Mouse (Mus musculus) T-helper 1 cell (primary cell): ENCODE data around the gene Rin3.

Experiments used
- in situ Hi-C: fragments of 300-600 bp; cut with MboI, MseI; formaldehyde crosslinking; loops from one replicate; pipeline ENCODE4 v1.15.1; 2025; ENCODE audit warnings: high pct_unique_total_duplicates

Rin3 gene

GRCm38 (mm10) chr12:102368066-102368465 is 85.2 kb downstream of the Rin3 start:
- in situ Hi-C loops, result no loop called here

GRCm38 (mm10) chr12:102368556-102368955 is 85.7 kb downstream of the Rin3 start:
- in situ Hi-C loops, result no loop called here

- in situ Hi-C loops, result no loop called here
Observed at GRCm38 (mm10) chr12:102369488-102370235, 86.8 kb downstream of the Rin3 start.

GRCm38 (mm10) chr12:102370931-102371500 is 88.2 kb downstream of the Rin3 start:
- in situ Hi-C loops, result no loop called here

DNA sequence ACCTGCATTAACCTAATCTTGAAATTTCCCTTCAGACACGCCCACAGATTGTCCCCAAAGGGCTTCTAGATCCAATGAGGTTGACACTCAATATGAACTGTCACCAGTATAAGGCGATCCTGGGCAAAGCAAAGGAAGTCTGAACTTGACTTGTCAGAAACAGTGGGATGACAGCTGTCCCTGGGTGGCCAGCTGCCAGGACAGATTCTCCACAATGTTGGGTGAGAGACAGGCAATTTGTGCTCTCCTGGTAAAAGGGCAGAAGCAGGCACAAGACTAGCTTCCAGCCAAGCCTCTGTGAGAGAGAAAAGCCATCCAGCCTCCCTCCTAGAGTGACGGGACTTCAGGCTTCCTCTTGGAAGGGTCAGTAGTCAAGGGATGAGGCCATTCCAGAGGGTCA is 89.5 kb downstream of the Rin3 start:
- in situ Hi-C loops, result no loop called here

DNA sequence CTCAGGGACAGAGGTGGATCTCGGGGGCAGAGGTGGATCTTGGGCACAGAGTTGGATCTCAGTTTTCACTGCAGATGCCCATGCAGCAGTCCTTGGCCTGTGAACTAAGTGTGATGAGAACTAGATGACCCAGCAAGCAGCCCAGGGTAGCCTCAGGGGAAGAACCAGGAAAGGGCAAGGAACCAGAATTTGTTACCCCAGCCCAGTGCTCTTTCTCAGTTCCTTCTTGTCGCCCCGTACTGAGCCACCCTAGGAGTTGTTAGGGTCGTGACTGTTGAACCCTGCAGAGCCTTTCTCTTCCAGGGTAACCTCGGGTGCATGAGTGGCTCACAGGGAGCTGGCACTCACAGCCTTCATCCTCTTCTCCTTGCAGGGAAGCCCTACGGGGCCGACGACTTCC is 99.3 kb downstream of the Rin3 start:
- in situ Hi-C loops, result loop anchor here (5.0 kb wide), 1 partner anchor 390 kb away; no protein-coding TSS in a partner anchor

DNA sequence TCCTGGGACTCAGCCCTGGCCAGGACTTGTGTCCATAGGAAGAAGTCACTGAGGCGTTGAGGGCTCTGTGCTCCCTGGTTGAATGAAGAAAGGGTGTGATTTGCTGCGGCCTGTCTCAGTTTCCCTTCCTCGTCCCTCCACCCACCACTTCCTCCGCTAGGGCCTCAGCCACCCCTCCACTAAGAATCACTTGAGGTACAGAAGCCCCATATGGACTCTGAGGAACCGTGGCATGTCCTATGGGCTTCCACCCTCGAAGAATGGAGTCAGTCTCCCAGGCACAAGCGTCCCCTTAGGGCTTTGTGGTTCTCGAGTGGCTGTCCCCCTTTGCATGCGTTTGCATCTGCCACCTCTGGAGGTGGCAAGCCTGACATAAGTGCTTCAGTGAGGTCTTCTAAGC is 100.4 kb downstream of the Rin3 start:
- in situ Hi-C loops, result loop anchor here (5.0 kb wide), 1 partner anchor 391 kb away; no protein-coding TSS in a partner anchor

GRCm38 (mm10) chr12:102384819-102385218 is 102.0 kb downstream of the Rin3 start:
- in situ Hi-C loops, result loop anchor here (5.0 kb wide), 2 partner anchors 82 to 393 kb away; partner anchors contain the start of gene Golga5

- in situ Hi-C loops, result loop anchor here (5.0 kb wide), 1 partner anchor 80 kb away; the partner anchor contains the start of gene Golga5
Observed at GRCm38 (mm10) chr12:102387219-102387917, 104.5 kb downstream of the Rin3 start.

DNA sequence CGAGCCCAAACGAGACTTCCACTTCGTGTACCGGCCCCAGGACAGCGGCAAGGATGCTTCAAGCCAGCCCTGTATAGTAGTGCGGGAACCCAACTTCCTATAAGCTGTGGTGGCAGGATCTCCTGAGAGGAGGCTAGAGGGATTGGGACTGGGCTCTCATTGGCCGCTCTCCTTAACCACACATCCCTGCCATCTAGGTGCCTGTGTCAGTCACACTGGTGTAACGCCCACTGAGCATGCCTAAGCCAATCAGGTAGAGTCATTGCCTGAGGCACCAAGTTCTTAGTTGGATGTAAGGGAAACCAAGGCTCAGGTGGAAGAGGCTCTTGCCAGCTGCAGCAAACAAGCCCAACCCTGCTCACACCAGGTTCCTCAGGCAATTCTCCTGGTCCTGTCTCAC is 107.2 kb downstream of the Rin3 start:
- in situ Hi-C loops, result no loop called here

DNA sequence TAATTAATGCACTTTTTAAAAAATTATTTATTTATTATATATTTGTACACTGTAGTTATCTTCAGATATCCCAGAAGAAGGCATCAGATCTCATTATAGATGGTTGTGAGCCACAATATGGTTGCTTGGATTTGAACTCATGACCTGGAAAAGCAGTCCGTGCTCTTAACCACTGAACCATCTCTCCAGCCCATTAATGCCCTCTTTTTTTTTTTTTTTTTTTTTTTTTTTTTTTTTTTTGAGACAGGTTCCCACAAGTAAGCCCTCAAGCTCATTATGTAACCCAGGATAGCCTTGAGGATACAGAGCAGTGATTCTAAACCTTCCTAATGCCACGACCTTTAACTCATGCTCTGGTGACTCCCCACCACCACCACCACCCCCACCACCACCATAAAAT is 108.3 kb downstream of the Rin3 start:
- in situ Hi-C loops, result no loop called here

GRCm38 (mm10) chr12:102391982-102392381 is 109.1 kb downstream of the Rin3 start:
- in situ Hi-C loops, result no loop called here

DNA sequence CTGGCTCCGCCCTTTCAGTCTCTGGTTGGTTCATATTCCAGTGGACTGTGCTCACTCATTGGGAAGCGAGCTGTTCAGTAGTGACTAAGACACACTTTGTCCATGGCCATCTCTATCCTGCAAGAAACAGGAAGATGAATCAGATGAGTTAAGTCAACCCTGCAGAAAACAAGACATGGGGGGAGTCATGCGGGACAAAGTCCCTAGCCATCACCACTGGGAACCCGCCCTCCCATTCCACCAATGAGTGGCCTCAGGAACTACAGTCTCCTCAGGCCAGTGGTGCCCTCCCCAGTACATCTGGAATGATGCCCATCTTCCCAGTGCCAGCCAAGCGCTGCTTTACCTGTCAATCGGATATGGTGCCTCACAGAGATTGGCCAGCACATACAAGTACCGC is 111.6 kb downstream of the Rin3 start:
- in situ Hi-C loops, result no loop called here

DNA sequence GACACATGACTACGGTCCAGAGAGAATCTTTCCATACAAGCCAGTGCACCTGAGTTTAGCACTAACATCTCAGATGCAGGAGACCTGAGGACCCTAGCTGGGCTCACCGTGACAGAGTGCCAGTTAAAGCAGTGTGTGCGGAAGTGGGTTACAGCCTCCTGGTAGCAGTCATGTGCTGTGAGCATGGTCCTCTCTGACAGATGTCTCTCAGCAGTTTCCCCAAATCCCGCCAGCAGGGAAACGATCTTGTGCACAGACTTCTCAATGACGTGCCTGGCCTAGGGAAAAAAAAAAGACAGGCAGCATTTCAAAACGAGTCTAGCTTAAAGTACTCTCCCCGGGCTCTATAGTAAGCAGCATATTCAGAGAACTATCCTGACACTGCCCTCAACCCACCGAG is 112.7 kb downstream of the Rin3 start:
- in situ Hi-C loops, result loop anchor here (5.0 kb wide), 1 partner anchor 52 kb away; no protein-coding TSS in a partner anchor

- in situ Hi-C loops, result loop anchor here (5.0 kb wide), 1 partner anchor 51 kb away; no protein-coding TSS in a partner anchor
Observed at GRCm38 (mm10) chr12:102395998-102396991, 113.4 kb downstream of the Rin3 start.

GRCm38 (mm10) chr12:102398588-102398987 is 115.7 kb downstream of the Rin3 start:
- in situ Hi-C loops, result loop anchor here (5.0 kb wide), 1 partner anchor 49 kb away; no protein-coding TSS in a partner anchor

DNA sequence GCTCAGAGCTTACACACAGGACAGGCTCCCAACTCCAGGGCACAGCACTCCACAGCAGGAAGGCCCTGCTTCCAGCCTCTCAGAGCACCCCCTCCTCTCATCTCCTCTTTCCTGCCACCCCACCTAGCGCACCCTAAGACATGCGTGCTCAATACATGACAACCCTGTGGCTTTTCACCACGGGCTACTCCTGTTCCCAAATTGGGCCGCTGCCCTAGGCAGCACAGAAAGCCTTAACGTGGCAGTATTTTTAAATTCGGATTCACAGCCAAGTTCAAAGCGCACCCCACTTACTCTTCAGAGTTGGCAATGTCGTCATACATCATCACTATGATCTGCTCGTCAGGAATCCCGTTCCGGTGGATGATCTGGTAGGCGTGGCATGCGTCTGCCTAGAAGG is 130.3 kb downstream of the Rin3 start:
- in situ Hi-C loops, result no loop called here

DNA sequence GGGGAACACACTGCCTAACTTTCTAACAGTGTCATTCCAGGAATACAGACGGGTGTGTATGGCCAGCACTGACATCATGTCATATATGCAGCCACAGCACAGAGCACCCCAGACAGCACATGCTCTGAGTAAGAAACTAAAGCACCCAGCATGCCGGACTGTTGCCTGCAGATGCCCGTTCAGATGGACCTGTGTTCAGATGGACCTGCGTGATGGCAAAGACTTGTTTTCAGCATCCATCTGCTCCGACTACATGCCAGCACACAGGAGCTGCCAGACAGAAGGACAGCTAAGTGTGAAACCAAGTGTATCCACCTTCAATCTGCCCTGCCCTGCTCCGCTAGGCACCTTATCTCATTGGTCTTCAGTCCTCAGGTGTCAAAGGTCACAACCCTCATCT is 131.8 kb downstream of the Rin3 start:
- in situ Hi-C loops, result no loop called here

DNA sequence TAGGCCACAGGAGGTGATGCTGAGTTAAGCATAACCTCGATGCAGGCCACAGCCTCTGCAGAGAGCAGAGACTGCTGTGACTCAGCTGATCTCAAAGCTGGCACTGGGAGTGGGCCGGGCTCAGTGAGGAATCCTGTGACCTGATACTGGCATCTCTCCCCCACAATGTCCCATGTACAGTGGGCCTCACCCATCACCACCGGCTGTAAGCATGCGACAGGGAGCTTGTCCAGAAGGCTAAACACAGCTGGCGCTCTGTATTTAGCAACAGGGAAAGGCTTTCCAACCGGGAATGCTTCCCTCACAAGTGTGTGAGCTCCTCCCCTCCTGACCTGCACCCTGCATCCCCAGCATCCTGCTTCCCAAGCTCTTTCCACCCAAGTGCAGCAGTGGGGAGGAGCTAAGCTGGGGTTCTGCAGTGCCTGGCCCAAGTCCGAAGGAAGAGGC is 133.6 kb downstream of the Rin3 start:
- in situ Hi-C loops, result no loop called here

DNA sequence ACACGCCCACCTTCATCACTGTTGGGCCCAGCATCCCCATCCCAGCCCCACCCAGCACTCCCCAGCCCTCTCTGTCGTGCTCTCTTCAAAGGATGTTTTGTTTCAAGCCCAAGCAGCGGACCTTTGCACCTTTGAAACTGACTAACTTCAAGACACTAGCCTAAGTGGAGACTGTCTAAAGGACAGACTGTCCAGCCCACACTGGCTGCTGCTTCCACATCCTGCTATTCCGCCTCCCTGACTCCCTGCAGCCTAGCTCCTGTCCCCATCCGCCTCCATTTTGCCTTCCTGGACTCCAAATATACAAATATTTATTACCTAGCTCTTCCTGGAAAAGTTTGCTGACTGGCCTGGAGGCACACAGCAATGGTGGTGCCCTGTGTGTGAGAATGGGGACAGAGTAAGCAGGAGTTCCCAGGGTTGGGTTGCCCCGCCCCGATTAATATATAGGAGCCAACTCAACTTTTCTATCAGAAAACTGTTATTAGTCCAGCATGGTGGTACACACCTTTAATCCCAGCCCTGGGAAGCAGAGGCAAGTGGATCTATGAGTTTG is 134.2 kb downstream of the Rin3 start:
- in situ Hi-C loops, result no loop called here

- in situ Hi-C loops, result no loop called here
Observed at GRCm38 (mm10) chr12:102417701-102418100, 134.9 kb downstream of the Rin3 start.
